24 mouse cellular contexts compared by ENCODE assay signal in genomic region chr4:57238118-57238517, GRCm38 (mm10).
DNase-seq lines count a peak whose midpoint lies in the region; ATAC-seq and TF ChIP-seq lines count a peak whose summit lies in the region.
"Had no signal": no experiment of that assay in that cellular context is flagged by ENCODE, and none has a peak within 500 bp of the region (broad histone marks: within the 10 kb centered on the region; RNA-seq: fewer than 3 reads in every experiment).

No protein-coding gene starts in this region.

- no peak overlapping the region for H3K9ac ChIP-seq in embryonic facial prominence, embryonic 15.5 days
- H3K9ac ChIP-seq: forebrain, embryonic 12.5 days; forebrain, embryonic 15.5 days; heart, embryonic 12.5 days; hindbrain, embryonic 14.5 days had no signal

- peak overlapping the region; percentile 24 for H3K27ac ChIP-seq in gastrocnemius, adult 2 months
- H3K27ac ChIP-seq in embryonic facial prominence, embryonic 15.5 days (replicated peaks): no peak overlapping the region
- H3K27ac ChIP-seq: forebrain, embryonic 12.5 days; forebrain, embryonic 15.5 days; hindbrain, embryonic 14.5 days; hindbrain, postnatal 0 days had no signal

- no peaks in the 10 kb centered on the region for H3K27me3 ChIP-seq in embryonic facial prominence, embryonic 15.5 days
- H3K27me3 ChIP-seq: forebrain, embryonic 12.5 days; forebrain, embryonic 15.5 days; heart, embryonic 12.5 days; Patski had no signal

- peak; percentile 34 for DNase-seq in gastrocnemius, adult 2 months
- no peak for DNase-seq in gastrocnemius, postnatal 10 days
- DNase-seq in left cerebral cortex, postnatal 4 days: peak; percentile 26
- DNase-seq in left cerebral cortex, postnatal 25 days (ENCODE audit: low spot score in 2 of 2): no peak
- no peak for DNase-seq in urinary bladder, postnatal 36 days (ENCODE audit: low spot score in 2 of 2)
- DNase-seq: adrenal gland, postnatal 14 days; cerebellum, adult 11-12 months; cerebellum, adult 8-10 months; cerebellum, postnatal 36 days; embryo, embryonic 11 days; gastrocnemius, postnatal 14 days; heart, adult 11 months; heart, postnatal 14 days; heart, postnatal 4 days; kidney, adult 11 months had no signal

- H3K4me2 ChIP-seq in embryonic facial prominence, embryonic 15.5 days (replicated peaks): no peak overlapping the region
- H3K4me2 ChIP-seq: forebrain, embryonic 12.5 days; forebrain, embryonic 15.5 days; heart, embryonic 12.5 days; hindbrain, embryonic 14.5 days had no signal

- H3K9me3 ChIP-seq in embryonic facial prominence, embryonic 15.5 days (replicated peaks): no peaks in the 10 kb centered on the region
- H3K9me3 ChIP-seq: forebrain, embryonic 12.5 days; forebrain, embryonic 15.5 days; heart, embryonic 12.5 days had no signal

- no peaks in the 10 kb centered on the region for H3K36me3 ChIP-seq in embryonic facial prominence, embryonic 15.5 days
- H3K36me3 ChIP-seq: forebrain, embryonic 12.5 days; forebrain, embryonic 15.5 days; heart, embryonic 12.5 days had no signal

- ATAC-seq in embryonic facial prominence, embryonic 15.5 days (ENCODE audit: insufficient number of reproducible peaks, low FRiP score, low TSS enrichment, low read depth): peak; percentile 22; the same call in 1 of the 2 replicates
- ATAC-seq: forebrain, embryonic 15.5 days; hindbrain, postnatal 0 days; inflammation-experienced regulatory T-cells, adult 6 months; Patski had no signal

- H3K4me1 ChIP-seq in embryonic facial prominence, embryonic 15.5 days: 0 out of 2 replicates have a peak, but pooled peaks cover 15% of the 10 kb centered on the region
- H3K4me1 ChIP-seq: forebrain, embryonic 12.5 days; forebrain, embryonic 15.5 days had no signal

- WGBS in embryonic facial prominence, embryonic 15.5 days: 74% methylated on average over 7 of the region's 7 CpGs

- no peak overlapping the region for H3K4me3 ChIP-seq in gastrocnemius, adult 2 months
- H3K4me3 ChIP-seq in embryonic facial prominence, embryonic 15.5 days (replicated peaks): no peak overlapping the region
- H3K4me3 ChIP-seq: erythroblast, embryonic 14.5 days; forebrain, embryonic 12.5 days; forebrain, embryonic 15.5 days; heart, embryonic 12.5 days had no signal

- intact Hi-C loops in gastrocnemius, adult 2 months (cut with DNase I): no loop called here
- intact Hi-C loops in left cerebral cortex, postnatal 4 days (cut with DNase I): no loop called here
- intact Hi-C loops in left cerebral cortex, postnatal 25 days (cut with DNase I): no loop called here

- TF ChIP-seq CTCF in gastrocnemius, adult 2 months (IDR thresholded peaks at IDR 0.05): no peak

Comparison
In these comparisons a context has a peak if more than half of its experiments do, and no peak if none do; other contexts are left out.
1. DNase-seq: peak in gastrocnemius, adult 2 months (single experiment) and left cerebral cortex, postnatal 4 days (single experiment); none in gastrocnemius, postnatal 10 days (single experiment), left cerebral cortex, postnatal 25 days (0 of 2) and urinary bladder, postnatal 36 days (0 of 2).